Mouse (Mus musculus): Measurements from ENCODE around the gene Dnah6. TPM values are rescaled to one million over a fixed set of nuclear protein-coding genes. Genes with fewer than 3 reads are reported as not detected.

The Dnah6 gene
- total RNA-seq, 2 experiments from 2014 or later = 1.1 to 1.2 TPM

DNA sequence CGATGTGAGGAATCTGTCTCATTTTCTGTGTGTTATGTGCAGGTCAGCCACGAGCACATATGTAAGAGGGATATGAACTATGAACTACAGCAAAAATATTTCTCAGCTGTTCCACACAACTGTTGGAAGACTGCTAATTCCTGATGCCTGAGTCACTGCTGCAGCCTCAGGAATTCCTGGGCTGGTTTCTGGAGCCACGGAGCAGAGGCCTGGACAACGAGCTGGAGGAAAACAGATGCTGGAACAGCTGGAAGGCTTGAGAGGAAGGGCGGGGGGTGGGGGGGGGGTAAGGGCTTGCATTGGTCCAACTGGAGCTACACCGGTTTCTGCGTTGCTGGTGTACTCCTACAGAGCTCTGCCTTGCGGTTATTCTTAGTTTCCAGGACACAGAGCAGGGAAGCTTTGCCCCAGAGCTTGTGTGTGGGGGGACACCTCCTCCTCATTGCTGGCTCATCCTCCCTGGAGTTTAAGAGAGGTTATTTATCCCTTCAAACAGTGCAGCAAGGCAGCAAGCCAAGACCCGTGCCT, 240.3 kb downstream of the Dnah6 start:
- no peak for DNase-seq
- intact Hi-C loops (cut with DNase I) = no loop called here

DNA sequence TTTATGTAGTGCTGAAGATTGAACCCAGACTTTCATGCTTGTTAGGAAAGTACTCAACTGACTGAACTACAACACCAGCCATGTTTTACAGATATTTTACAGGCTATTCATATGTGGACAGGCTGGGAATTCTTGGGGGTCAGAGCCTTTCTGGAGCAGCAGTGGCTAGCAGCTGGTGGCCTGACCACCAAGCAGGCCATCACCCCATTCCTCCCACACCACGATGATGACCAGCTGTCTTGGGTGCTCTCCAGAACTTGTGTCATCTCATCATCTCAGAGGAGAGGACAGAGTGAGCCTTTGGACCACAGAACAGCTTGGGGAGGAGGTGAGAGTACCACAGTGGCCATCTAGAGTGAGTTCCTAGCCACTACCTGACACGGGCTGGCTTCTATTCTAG, 244.6 kb downstream of the Dnah6 start:
- intact Hi-C loops (cut with DNase I) = no loop called here
- no peak for DNase-seq

DNA sequence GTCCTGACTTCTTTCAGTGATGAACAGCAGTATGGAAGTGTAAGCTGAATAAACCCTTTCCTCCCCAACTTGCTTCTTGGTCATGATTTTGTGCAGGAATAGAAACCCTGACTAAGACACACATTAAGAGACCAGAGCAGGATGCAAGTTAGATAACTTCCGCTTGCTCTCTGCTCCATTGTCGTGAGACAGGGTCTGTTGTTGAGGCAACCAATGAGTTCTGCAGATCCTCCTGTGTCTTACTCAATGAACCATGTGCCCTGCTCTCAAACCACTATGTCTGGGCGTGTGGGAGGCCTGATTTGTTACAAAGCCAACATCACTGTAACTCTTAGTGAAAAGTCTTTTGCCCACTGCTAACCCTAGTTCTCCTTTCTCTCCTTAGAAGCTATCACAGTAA, 250.4 kb downstream of the Dnah6 start:
- intact Hi-C loops (cut with DNase I) = no loop called here
- no peak for DNase-seq

DNA sequence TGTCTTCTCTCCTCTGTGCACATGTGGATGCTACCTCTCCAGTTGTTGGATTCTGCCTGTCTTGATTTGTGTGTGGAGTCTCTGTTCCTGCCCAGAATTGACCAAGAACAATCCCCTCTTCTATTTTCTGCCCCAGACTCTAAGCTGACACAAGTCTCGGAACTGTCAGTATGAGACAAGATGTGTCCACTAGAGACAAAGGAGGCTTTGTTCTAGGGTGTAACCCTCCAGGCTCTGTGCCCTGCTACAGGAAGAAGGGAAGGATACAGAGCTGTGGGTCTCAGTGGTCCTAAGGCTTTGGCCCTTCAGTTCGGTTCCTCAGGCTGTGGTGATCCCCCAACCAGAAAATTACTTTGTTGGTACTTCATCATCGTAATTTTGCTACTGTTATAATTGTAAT, 251.7 kb downstream of the Dnah6 start:
- DNase-seq = no peak
- intact Hi-C loops (cut with DNase I) = no loop called here

Other genes with a start within 250 kb of the Dnah6 start
- gene Suclg1, start 26.7 kb upstream of the Dnah6 start, total RNA-seq (2021) = 10 to 100 TPM; 66.5 to 79.5 TPM
- not detected for gene 4931417E11Rik, start 248.0 kb upstream of the Dnah6 start, total RNA-seq (2021)

Data from left cerebral cortex, postnatal 4 days (tissue).